Mouse (Mus musculus): ENCODE measurements around the gene Golim4. TPM values are rescaled to one million over a fixed set of nuclear protein-coding genes. Genes with fewer than 3 reads are reported as not detected.

Gene Golim4
- polyA plus RNA-seq, 1 experiment from 2014 or later: 30.3 TPM

DNA sequence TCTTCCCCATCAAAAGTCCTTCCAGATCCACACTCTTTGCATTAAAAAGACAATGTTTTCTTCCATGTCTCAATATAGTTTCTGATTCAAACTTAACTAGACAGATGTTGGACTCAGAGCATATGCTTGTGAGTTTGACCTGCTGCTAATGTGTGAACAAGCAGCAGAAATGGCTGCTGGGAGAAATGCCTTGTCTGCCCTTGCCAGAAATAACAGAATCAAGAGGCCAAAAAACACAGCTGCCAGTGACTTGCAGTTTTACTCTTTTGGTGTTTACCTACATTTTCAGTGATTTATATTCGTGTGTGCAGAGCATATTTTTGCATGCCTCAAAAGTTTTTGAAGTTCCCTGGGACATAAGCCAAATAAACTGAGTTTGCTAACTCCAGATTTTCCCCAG lies 87.9 kb downstream of the Golim4 start:
- no peak for ATAC-seq
- TF ChIP-seq CTCF (IDR thresholded peaks at IDR 0.05; ENCODE audit: low read depth): no peak
- WGBS: 58% methylated on average over 1 of the region's 1 CpGs
- peaks cover 3% of the 10 kb centered on the region; the same call in 1 of the 2 replicates for H3K36me3 ChIP-seq (ENCODE audit: control insufficient read depth, insufficient read depth)
- H3K9ac ChIP-seq (ENCODE audit: low read depth, low read length): no peak overlapping the region
- no peaks in the 10 kb centered on the region for H3K4me1 ChIP-seq (replicated peaks; ENCODE audit: control insufficient read depth, insufficient read depth, low read length)
- H3K27me3 ChIP-seq (replicated peaks; ENCODE audit: control insufficient read depth, insufficient read depth, low read length): no peaks in the 10 kb centered on the region
- no peaks in the 10 kb centered on the region for H3K9me3 ChIP-seq (ENCODE audit: control insufficient read depth)
- H3K4me2 ChIP-seq (replicated peaks; ENCODE audit: low read depth): no peak overlapping the region
- no peak overlapping the region for H3K27ac ChIP-seq (ENCODE audit: low read depth, low read length)
- no peak overlapping the region for H3K4me3 ChIP-seq (ENCODE audit: low read depth, low read length)

- H3K4me2 ChIP-seq (replicated peaks; ENCODE audit: low read depth): no peak overlapping the region
- no peak overlapping the region for H3K4me3 ChIP-seq (ENCODE audit: low read depth, low read length)
- no peak for ATAC-seq
- H3K27ac ChIP-seq (ENCODE audit: low read depth, low read length): no peak overlapping the region
- peak; percentile 57 for TF ChIP-seq CTCF (IDR thresholded peaks at IDR 0.05; ENCODE audit: low read depth)
- no peak overlapping the region for H3K9ac ChIP-seq (ENCODE audit: low read depth, low read length)
- H3K4me1 ChIP-seq (replicated peaks; ENCODE audit: control insufficient read depth, insufficient read depth, low read length): no peaks in the 10 kb centered on the region
- H3K27me3 ChIP-seq (replicated peaks; ENCODE audit: control insufficient read depth, insufficient read depth, low read length): no peaks in the 10 kb centered on the region
- no peaks in the 10 kb centered on the region for H3K9me3 ChIP-seq (ENCODE audit: control insufficient read depth)
- 37% methylated on average over 2 of the region's 2 CpGs for WGBS
- no peaks in the 10 kb centered on the region for H3K36me3 ChIP-seq (ENCODE audit: control insufficient read depth, insufficient read depth)
Measured at GRCm38 (mm10) chr3:75864203-75864602, 92.5 kb downstream of the Golim4 start.

DNA sequence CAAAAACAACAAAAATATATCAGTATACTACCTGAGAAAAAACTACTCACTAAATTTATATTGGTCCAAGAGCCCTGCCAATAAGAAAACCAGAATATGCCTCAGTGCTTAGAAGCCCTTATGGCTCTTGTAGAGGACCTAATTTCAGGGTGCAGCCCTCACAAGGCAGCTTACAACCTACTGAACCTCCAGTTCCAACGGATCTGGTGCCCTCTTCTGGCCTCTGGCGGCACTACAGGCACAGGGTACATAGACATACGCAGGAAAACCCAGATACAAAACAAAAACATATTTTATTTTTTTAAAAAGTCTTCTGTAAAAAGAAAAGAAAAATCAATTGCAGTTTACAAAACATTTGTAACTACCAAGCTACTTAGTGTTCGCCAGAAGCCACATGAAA lies 95.1 kb downstream of the Golim4 start:
- ATAC-seq: no peak
- Histone ChIP-seq H3K4me1 (replicated peaks; ENCODE audit: control insufficient read depth, insufficient read depth, low read length) (no peaks in the 10 kb centered on the region), H3K27me3 (replicated peaks; ENCODE audit: control insufficient read depth, insufficient read depth, low read length) (no peaks in the 10 kb centered on the region), H3K4me2 (replicated peaks; ENCODE audit: low read depth) (no peak overlapping the region), H3K4me3 (ENCODE audit: low read depth, low read length) (no peak overlapping the region), H3K27ac (ENCODE audit: low read depth, low read length) (no peak overlapping the region), H3K9me3 (ENCODE audit: control insufficient read depth) (no peaks in the 10 kb centered on the region), H3K36me3 (ENCODE audit: control insufficient read depth, insufficient read depth) (no peaks in the 10 kb centered on the region), H3K9ac (ENCODE audit: low read depth, low read length) (no peak overlapping the region)
- TF ChIP-seq CTCF (IDR thresholded peaks at IDR 0.05; ENCODE audit: low read depth): peak; percentile 75
- WGBS: 33% methylated on average over 4 of the region's 4 CpGs

GRCm38 (mm10) chr3:75860760-75861159 lies 96.0 kb downstream of the Golim4 start:
- no peaks in the 10 kb centered on the region for H3K9me3 ChIP-seq (ENCODE audit: control insufficient read depth)
- 51% methylated on average over 12 of the region's 12 CpGs for WGBS
- no peak overlapping the region for H3K9ac ChIP-seq (ENCODE audit: low read depth, low read length)
- no peaks in the 10 kb centered on the region for H3K4me1 ChIP-seq (replicated peaks; ENCODE audit: control insufficient read depth, insufficient read depth, low read length)
- no peaks in the 10 kb centered on the region for H3K27me3 ChIP-seq (replicated peaks; ENCODE audit: control insufficient read depth, insufficient read depth, low read length)
- H3K4me3 ChIP-seq (ENCODE audit: low read depth, low read length): no peak overlapping the region
- ATAC-seq: no peak
- no peaks in the 10 kb centered on the region for H3K36me3 ChIP-seq (ENCODE audit: control insufficient read depth, insufficient read depth)
- H3K27ac ChIP-seq (ENCODE audit: low read depth, low read length): no peak overlapping the region
- H3K4me2 ChIP-seq (replicated peaks; ENCODE audit: low read depth): no peak overlapping the region
- 0 out of 2 replicates have a peak, but pooled peaks have one; percentile 13 for TF ChIP-seq CTCF (IDR thresholded peaks at IDR 0.05; ENCODE audit: low read depth)

DNA sequence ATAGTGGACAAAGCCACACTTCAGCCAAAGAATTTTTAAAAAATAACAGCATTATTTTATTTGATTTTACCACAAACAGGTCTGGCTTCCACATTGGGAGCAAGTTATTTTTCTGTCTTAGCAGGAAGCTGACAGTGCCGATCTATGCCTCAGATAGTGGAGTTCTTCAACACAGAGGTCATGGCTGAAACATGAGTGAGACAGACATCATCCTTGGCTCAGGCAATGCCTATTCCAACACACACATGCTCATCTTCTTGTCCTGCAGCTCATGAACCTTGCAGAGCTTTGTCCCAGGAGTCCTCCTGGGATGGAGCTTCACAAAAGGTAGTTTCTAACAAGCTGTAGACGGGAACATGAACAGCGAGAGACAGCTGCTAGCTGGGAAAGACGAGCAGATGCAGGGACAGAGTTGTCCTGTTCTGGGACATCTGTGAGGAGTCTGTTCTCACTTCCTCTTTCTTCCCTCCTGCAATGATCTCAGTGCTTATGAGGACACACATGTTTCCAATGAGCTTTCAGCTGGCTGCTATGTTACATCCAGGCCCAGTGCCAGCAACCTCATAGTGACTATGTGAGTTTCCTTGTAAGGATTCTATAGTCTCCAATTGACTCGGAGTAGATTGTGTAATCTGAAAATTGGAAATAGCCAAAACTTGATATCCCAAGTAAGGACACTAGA lies 121.3 kb downstream of the Golim4 start:
- no peak overlapping the region for H3K27ac ChIP-seq (ENCODE audit: low read depth, low read length)
- no peak overlapping the region for H3K4me3 ChIP-seq (ENCODE audit: low read depth, low read length)
- no peaks in the 10 kb centered on the region for H3K4me1 ChIP-seq (replicated peaks; ENCODE audit: control insufficient read depth, insufficient read depth, low read length)
- H3K4me2 ChIP-seq (replicated peaks; ENCODE audit: low read depth): no peak overlapping the region
- TF ChIP-seq CTCF (IDR thresholded peaks at IDR 0.05; ENCODE audit: low read depth): no peak
- ATAC-seq: no peak
- WGBS: 69% methylated on average over 5 of the region's 5 CpGs
- no peaks in the 10 kb centered on the region for H3K27me3 ChIP-seq (replicated peaks; ENCODE audit: control insufficient read depth, insufficient read depth, low read length)
- no peak overlapping the region for H3K9ac ChIP-seq (ENCODE audit: low read depth, low read length)
- H3K9me3 ChIP-seq (ENCODE audit: control insufficient read depth): no peaks in the 10 kb centered on the region
- no peaks in the 10 kb centered on the region for H3K36me3 ChIP-seq (ENCODE audit: control insufficient read depth, insufficient read depth)

DNA sequence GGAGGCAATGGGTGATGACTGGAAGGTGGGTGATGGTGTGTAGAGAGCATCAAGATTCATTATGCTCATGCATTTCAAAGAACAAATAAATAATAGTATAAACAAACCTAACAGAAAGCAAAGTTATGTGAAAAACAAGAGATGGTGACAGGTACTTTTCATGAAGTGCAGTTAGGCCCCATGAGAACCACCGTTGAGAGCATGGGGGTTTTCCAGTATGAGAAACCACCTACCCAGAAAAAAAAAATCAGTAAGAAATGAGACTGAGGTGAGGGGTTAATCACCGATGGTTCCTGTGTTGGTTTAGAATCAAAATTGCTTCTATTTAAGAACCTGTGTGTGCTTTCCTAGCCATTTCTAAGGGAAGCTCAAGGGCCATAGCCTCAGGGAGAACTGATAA lies 121.9 kb downstream of the Golim4 start:
- H3K9me3 ChIP-seq (ENCODE audit: control insufficient read depth): no peaks in the 10 kb centered on the region
- ATAC-seq: no peak

More for the DNA sequence above, 121.9 kb downstream of the Golim4 start:
- Histone ChIP-seq H3K4me3 (ENCODE audit: low read depth, low read length) (no peak overlapping the region), H3K27ac (ENCODE audit: low read depth, low read length) (no peak overlapping the region), H3K4me2 (replicated peaks; ENCODE audit: low read depth) (no peak overlapping the region), H3K27me3 (replicated peaks; ENCODE audit: control insufficient read depth, insufficient read depth, low read length) (no peaks in the 10 kb centered on the region), H3K9ac (ENCODE audit: low read depth, low read length) (no peak overlapping the region), H3K4me1 (replicated peaks; ENCODE audit: control insufficient read depth, insufficient read depth, low read length) (no peaks in the 10 kb centered on the region), H3K36me3 (ENCODE audit: control insufficient read depth, insufficient read depth) (no peaks in the 10 kb centered on the region)
- 83% methylated on average over 2 of the region's 2 CpGs for WGBS
- no peak for TF ChIP-seq CTCF (IDR thresholded peaks at IDR 0.05; ENCODE audit: low read depth)

Other genes with a start within 250 kb of the Golim4 start
- gene Gm29133, start 208.8 kb downstream of the Golim4 start, polyA plus RNA-seq (2015; fragmentation: Nextera tagmentation; extraction: Ambion mirVana): not detected in 2 replicates
- gene Fstl5, start 117.3 kb upstream of the Golim4 start, polyA plus RNA-seq (2015; fragmentation: Nextera tagmentation; extraction: Ambion mirVana): 1.9 and 2.2 TPM in 2 replicates

All from intestine, postnatal 0 days (tissue).